Mouse (Mus musculus) left cerebral cortex, postnatal 14 days (tissue): ENCODE measurements at regions not wholly inside any gene's neighbourhood (a gene's known extent, or its start where the extent isn't known, plus 50 kb on each side); places are given as distances from the start of the nearest gene placed in this dataset.

ENCODE experiments used
- DNase-seq, 2 experiments: peaks; one replicate each; pipeline ENCODE4 v3.0.0; 2021 to 2022; ENCODE audit warnings: low spot score in 2 of 2, mixed read lengths in 1 of 2
- intact Hi-C: fragments of 180-260 bp; cut with DNase I; formaldehyde crosslinking; loops from one replicate; pipeline ENCODE4 v1.15.1; 2025

DNA sequence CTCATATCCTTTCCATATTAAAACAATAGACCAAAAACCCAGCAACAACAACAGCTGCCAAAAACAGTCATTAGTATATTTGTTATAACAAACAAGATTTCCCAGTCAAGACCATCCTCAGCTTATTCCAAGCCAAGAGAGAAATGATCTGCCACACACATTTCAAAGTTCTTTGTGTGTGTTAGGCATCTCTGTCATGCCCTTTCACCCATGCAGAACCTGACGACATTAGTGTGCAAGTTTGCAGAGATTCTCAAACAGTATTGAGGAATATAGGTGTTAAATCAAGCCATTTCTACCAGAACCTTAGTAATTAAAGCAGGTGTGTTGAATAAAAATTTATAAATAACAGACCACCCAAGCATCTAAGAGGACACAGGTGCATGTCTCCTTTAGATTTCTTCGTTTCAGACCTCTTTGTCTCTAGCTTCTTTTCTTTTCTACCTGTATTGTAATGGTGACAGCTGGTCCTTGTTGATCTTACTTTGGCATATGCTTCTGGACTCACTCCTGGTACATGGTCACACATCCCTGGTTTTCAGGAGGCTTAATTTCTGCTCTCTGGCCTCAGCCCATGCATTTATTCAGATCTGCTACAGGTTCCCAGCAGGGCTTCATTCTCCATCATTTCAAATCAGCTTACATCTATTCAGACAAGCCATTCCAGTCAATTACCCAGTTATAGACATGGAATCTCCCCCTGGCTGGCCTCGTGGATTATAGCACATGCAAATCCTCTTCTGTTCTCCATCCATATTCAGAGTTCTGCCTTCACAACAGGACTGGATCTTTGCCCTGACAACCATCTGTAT lies 766.3 kb upstream of the Cdh10 start:
- intact Hi-C loops = no loop called here
- no peak for DNase-seq

DNA sequence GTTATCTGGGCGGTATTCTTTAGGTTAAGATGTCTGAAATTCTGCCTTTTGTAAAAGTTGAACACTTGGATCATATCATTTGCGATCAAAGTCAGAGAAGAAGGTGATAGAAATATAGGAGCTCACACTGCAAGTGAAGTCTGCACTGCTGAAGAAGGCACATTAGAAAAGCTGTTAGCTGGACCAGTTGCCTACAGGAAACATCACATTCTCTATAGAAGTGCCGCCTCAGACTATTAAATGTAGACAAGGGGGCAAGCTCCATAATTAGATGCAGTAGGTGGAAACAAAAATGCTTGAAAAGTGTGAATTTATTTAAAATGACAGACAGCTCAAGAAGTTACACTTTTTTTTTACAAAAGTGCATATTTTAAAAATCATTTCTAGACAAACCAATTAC lies 753.2 kb upstream of the Cdh10 start:
- intact Hi-C loops = no loop called here
- no peak for DNase-seq

DNA sequence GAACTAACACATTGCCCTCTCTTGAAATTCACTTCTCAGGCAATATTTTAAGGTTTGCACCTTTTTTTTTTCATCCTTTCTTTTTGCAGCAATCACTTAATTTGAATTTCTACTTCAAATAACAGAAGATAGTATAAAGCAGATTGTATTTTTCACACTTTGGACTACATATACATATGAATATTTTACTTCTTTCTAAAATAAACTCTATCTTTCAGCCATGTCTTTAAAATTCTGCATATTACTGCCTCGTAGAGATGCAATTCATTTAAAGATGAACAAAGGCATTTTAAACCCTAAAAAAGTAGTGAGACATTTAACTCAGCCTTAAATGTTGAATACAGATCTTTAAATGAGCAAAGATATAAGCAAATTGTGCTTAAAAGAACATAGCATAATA lies 739.1 kb upstream of the Cdh10 start:
- no peak for DNase-seq
- intact Hi-C loops = no loop called here
